Mouse (Mus musculus): ENCODE data around the gene Trpm1.

Gene Trpm1

DNA sequence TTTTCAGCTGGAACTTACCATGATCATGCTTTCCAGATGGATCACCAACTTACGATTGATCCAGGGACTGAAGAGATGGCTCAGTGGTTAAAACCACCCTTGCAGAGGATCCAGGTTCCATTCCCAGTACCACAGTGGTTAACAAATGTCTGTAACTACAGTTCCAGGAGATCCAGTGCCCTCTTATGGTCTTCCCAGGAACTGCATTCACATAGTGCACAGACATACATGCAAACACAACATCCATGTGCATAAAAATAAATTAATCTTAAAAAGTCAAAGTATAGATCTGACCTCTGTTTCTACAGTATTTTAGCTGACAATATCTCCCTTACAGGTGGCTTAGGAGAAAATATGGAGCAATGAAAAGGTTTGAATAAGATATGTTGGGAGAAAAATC, 77.4 kb downstream of the Trpm1 start:
- in situ Hi-C loops (cut with MboI): no loop called here

DNA sequence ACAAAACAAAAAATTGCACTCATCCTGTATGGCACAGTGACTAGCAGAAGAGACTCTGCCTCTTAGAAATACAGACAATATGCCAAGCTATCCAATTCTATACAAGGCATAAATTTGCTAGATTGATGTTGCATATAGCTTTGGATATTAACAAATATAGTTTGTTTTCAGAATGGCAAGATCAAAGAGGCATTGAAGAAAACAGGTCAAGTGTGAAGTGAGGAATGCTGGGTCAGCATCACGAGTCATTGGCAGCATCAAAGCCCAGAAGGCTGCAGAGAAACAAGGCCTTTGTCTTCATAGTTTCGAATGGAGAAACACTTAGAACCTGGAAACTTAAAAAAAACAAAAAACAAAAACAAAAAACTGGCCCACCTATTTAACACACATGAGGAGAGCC, 78.4 kb downstream of the Trpm1 start:
- in situ Hi-C loops (cut with MboI): no loop called here

DNA sequence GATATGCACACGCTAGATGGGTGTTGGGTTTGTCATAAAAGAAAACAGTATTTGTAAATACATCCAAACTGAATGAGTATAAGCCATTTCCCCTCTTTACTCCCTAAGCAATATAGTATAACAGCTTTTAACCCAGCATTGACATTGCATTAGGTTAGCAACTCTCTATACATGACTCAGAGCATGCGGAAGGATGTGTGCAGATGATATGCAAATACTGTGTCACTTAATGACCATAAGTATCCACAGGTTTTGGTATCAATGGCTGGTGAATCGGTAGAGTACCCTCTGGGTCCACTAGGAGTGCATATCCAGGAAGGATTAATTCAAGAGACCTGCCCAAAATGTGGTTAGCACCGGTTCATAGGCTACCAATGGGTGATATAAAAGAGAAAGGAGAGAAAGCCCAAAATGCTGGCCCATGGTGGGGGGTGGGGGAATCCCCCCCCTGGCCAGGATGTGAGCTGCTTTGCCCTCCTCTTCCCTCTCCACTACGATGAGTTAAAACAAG, 80.7 kb downstream of the Trpm1 start:
- in situ Hi-C loops (cut with MboI): no loop called here

DNA sequence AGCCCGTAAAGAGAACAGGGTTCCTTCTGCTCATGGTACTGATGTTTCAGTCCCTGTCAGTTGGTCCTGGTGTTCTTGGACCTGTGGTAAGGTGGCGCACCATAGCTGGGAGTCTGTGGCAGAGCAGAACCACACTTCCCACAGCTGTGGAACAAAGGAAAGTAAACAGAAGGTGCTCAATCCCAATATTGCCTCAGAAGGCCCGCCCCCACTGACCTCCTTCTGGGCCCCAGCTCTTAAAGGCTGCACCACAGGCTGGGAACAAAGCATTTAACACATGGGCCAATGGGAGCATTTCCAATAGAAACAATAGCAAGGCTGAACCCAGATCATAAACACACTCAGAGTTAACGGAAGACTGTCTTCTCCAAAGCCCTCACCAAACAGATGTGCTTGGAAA, 82.9 kb downstream of the Trpm1 start:
- in situ Hi-C loops (cut with MboI): no loop called here

DNA sequence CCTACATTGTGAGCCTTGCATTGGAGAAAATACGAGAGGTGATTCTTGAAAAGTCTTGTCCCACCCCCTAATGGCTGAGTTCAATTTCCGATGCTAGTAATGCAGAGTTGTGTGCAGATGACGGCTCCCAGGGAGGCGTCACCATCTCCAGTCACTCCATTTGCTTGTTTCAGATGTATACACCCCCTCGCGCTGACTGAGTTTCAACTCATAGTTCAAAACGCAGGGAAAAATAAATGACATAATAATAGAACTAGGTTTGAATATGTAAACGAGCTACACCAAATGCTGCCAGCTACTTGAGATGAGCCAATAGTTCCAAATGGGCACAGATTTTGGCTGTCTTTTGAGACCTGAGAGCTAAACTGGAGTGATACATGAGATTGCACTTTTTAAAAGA, 84.1 kb downstream of the Trpm1 start:
- in situ Hi-C loops (cut with MboI): no loop called here

DNA sequence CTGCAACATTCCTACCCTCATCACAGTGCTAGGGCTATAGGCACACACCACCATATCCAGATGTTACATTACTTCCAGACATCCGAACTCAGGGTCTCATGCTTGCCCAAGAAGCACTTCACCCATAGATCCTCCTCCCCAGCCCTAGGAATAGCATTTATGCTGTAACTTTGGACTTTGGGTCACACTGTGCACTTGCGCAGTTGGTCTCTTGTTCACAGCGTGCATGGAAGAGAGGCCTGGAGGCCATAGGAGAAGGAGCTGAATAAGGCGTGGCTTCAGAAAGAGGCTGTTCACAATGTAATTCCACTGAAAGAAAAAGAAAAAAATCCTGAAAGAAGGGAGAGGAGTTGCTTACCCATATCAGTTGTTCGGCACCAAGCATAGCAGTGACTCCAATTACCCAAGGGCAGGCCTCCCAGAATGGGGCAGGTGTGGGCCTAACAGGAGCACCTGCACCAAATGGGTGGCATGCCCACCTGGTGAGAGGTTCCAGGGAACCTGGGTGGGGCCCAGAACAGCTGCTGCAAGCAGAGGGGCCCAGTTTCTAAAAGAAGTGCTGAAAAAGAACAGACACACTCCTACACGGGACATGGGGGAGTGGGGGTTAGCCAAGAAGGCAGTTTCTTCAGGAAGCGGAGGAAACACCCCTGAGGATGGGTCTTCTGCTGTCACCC, 84.9 kb downstream of the Trpm1 start:
- in situ Hi-C loops (cut with MboI): no loop called here

DNA sequence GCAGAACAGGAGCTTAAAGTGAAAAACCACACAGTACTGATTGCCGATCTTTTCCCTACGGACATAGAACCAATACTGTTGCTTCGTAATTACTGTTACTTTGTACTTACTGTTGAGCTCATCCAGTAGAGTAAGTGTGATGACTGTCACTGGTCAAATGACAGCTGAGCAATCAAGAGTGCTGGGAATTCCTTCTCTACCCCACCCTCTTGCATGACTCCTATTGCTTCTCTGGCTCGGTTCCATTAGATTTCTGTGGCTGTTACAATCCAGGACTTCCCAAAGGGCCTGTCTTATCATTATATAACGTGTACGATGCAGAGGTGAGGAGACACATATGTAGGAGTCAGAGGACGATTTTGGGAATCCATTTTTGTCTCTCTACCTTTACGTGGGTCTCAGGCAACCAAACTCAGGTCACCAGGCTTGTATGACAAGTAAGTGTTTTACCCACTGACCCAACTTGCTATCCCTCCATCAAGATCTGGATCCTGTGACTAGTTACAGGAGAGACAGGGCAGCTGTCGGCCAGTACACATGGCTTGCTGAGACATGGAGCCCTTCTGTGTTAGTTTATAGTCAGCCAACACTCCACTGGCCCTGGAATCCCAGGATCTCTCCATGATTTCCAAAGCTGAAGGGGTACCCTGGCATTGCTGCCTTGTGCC, 85.6 kb downstream of the Trpm1 start:
- in situ Hi-C loops (cut with MboI): no loop called here

DNA sequence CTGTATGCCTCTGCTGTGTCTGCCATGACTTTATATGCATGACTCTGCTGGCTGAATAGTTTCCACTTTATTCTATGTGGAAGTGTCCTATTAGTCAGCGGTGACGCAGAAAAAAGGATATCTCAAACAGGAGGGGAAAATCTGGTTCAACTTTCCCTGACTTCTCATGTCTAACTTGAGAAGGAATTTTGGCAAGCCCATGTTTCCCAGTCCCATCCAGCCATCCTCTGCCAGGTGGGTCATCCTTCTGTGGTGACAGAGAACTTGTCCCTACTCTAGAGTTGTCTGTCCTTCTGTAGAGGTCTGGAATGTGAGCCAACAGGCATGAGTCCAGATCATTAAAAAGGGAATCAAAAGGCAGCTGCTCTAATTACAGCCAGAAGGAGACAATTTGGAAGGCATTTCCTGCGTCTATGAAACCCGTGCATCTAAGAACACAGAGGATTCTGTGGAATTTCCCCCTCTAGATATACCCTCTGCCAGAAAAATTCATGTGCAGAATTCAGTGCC, 86.2 kb downstream of the Trpm1 start:
- in situ Hi-C loops (cut with MboI): no loop called here

DNA sequence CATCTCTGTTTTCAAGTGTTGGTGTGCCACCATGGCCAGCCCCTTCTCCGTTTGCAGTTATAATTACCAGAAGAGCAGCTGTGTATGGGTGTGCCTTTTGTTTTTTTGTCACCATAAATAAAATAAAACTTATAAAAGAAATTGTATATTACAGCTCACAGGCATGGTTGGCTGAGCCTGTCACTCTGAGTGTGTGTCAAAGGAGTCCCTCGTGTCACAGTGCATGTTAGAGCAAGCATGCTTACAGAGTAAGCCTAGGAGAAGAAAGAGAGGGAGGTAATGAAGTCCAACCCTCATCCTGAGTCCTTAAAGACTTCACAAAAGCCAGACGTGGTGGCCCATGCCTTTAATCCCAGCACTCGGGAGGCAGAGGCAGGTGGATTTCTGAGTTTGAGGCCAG, 88.8 kb downstream of the Trpm1 start:
- in situ Hi-C loops (cut with MboI): no loop called here

DNA sequence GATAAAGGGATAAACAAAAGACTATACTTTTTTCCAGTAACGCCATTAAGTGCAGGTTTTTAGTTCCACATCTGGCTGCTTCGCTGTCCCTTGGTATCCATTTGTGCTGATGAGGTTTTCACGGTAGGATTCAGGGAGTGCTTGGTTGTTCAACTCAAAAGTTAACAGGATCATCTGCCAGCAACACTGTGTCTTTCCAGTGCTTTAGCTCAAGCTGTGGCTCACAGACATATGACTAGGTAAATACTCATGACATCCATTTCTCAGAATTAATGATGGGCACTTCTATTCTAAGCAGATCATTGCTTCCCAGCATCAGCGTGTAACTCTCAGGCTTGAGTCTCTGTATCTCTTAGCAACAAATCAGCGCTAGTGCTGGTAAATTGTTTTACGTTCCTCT, 90.7 kb downstream of the Trpm1 start:
- in situ Hi-C loops (cut with MboI): no loop called here

DNA sequence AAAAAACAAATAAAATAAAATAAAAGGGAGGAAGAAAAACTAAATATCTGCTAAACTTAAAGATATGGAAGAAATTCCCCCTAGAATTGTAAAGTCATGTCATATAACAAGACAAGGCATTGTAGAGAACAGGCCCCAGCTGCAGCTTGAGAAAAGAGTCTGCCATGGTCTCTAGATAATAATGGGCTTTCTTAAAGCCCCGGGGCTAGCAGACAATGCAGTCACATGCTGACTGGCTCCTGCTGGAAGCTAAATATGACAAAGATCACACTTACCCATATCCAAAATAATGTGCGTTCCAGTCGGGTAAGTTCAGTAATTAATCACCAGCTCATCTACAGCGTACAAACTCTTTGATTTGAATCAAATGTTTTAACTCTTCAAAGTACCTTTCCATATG, 93.1 kb downstream of the Trpm1 start:
- in situ Hi-C loops (cut with MboI): no loop called here

DNA sequence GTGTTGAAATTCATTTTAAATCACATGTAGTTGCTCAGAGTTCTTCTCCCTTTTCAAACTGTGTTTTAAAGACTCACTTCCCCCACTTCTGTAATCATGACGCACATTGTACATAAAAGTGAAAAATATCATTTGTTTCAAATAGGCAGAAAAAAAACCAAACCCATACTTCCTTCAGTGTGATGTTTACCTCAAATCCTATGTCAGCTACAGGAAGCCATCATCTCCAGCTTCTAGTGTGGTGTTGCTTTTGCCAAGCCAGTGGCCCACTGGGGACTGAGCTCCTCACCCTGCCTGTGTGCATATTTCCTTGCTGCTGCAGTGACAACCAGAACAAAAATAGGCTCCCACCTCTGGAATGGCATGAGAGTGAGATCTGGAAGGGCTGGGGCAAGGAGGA, 94.7 kb downstream of the Trpm1 start:
- in situ Hi-C loops (cut with MboI): no loop called here

DNA sequence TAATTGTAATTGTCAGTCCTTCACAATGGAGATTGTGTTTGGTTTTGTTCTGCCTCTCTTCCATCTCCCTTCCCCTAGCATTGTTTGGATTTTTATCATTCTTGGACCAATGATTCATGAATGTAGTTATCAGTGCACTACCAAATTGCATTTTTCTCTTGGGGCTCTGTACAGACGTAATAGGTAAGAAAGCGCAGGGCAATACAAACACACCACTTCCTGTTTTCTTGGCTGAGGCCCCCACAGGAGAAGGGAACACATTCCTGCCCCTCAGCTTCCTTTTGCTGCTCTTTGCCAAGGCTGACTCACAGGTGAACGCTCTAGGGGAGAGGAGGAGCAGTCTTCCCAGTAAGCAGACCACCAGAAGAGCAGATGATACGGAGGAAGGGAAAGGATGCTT, 96.1 kb downstream of the Trpm1 start:
- in situ Hi-C loops (cut with MboI): no loop called here

DNA sequence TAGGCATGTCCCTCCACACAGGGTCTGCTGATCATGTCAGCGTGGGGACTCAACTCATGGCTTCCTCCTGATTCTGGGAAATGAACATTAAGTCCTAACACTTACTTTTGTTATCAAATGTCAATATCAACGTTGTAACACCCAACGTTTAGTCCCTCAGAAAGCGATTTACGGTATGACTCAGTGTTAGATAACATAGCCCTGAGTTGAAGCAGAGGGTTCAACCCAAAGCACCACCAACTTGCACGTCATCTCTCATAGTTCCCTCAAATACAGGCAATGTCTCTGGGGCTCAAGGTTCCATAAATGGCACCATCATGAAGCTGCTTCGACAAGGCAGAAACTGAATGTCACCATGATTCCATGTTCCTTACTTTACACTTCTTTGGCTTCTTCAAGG, 96.8 kb downstream of the Trpm1 start:
- in situ Hi-C loops (cut with MboI): no loop called here

DNA sequence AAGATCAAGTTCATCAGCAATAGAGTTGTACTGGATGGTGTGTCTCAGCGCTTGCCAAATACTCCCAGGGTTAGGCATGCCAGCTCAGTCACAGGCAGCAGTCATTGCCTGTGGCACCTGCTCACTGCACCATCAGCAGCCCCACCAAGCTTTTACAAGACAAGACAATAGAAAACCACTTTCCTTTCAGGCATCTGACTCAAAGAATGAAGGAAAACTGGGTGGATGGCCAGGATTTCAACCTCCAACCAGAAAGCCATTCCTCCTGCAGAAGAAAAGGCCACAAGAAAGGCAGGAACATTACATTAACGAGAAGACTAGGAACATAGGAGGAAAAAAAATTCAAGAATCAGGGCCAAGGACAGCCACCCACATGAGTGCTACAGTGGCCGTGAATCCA, 100.1 kb downstream of the Trpm1 start:
- in situ Hi-C loops (cut with MboI): no loop called here

DNA sequence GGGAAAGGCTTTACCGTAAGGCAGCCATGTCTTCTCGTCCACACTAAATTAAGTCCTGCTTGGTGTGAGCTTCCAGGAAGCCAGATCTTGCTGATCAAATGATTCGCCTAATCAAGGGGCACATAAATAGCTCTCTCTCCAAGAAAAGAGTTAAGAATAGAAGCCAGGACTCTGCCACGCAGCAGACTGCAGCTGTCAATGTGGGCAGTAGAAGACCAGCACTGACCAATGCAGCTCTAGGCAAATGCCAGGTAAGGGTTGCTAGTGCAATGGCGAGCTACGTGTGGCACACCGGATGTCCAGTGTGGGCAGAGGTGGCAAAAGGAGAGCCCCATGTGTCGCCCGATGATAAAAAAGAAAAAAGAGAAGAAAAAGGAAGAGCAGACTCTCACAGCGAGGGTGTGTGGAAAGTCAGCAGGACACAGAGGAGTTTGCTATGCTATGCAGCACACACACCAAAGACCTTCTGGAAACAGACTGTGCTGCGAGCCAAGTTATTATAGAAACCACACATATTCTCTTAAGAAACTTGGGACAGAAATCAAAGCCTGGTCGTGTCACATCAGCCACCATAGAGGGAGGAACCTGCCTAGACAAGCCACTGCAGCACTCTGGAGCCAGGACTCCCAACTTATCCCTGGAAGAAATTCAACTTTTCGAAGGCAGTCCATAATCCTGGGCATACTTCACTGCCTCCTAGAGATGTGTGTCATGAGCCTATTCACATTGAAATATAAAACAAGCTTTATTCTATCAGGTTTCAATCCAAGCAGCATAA, 112.1 kb downstream of the Trpm1 start:
- in situ Hi-C loops (cut with MboI): no loop called here

DNA sequence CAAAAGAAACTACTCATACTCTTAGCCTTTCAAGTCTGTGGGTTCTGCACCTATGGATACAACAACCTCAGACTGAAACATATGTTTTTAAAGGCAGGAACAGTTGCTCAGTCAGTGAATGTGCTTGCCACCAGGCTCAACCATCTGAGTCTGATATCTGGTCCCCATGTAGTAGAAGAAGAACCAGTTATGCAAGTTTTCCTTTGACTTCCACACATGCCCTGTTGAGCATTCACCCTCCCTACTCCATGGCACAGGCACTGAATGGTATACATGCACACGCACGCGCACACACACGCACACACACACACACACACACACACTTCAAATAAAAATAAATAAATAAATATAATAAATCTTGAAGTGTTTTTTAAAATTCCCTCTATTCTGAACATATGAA, 113.0 kb downstream of the Trpm1 start:
- in situ Hi-C loops (cut with MboI): no loop called here

DNA sequence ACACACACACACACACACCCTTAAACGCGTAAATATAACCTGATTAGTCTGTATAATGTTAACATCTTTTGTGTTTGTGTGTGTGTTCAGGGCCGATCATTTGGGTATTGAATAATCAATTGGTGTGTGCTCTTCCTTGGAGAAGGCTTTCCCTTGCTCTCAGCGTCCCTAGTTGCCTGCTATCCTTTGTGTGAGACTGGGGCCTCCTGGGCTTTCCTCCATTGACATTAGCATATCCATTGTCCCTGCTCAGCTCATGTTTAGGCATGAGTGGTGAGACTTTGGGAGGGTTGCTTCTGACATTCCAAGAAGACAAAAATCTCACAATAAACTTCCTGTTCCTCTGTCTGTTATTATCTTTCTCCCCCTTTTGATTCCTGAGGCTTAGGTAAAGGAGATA, 118.3 kb downstream of the Trpm1 start:
- in situ Hi-C loops (cut with MboI): no loop called here

DNA sequence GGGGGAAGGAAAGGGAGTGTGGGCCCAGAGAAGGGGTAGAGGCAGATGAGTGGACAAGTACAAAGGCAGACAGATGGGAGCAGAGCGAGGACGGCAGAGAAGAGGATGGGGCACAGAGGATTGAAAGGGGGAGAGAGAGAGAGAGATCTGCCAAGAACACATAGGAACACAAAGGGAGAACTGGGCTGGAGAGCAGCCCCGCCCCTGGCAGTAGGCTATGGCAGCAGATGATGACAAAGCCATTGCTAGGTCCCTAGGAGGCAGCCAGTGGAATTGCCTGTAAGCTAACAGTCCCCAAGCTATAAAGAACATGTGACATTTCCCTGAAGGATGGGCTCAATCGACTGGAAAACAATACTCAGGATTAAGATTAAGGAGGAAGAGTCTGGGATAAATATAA, 121.9 kb downstream of the Trpm1 start:
- in situ Hi-C loops (cut with MboI): no loop called here

DNA sequence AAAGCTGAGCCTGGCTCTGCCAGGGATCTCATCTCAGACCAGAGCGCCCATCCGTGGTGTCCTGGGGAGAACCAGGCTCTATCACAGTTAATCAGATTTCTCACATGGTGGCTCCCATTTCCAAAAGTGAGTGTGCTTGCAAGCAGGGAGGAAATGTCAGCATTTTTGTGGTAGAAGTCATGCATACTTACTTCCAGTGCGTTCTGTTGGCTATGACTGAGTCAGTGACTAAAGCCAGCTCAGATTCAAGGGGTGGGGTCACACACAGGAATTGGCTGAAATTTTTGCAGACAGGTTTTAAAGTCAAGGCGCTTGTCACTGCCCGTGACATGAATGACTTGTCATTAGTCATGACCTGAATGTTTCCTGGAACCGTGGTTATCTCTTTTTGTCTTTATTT, 123.3 kb downstream of the Trpm1 start:
- in situ Hi-C loops (cut with MboI): no loop called here

DNA sequence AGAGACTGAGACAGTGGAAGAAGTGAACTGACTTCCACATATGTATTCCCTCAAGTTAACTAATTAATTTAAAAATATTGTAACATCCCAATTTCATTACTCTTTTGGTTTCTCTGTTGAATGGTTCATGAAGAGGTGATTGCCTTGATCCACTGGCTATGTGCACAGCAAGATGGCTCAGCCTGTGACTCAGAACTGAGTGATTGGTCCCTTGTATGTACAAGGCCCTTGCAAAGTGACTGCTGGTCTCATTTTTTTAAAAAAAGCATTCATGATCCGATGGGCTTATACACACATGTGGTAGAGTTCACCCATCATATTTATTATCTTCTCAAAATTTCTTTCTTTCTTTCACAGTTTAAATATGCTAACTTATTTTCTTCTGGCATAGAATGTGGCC, 124.9 kb downstream of the Trpm1 start:
- in situ Hi-C loops (cut with MboI): no loop called here

DNA sequence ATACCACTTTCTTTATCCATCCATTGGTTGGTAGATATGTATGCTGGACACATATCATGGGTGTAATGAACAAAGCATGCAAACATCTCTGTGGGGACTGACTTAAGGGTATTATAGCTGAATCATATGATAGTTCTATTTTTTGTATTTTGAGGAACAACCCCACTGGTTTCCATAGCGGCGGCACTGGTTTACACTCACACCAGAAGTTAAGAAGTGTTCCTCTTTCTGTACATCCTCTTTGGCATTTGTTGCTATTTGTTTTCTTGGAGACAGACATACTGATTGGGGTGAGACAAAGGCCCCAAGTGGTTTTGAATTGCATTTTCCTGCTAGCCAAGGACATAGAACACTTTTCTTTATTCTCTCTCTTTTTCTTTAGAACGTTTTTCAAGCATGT, 125.9 kb downstream of the Trpm1 start:
- in situ Hi-C loops (cut with MboI): no loop called here

DNA sequence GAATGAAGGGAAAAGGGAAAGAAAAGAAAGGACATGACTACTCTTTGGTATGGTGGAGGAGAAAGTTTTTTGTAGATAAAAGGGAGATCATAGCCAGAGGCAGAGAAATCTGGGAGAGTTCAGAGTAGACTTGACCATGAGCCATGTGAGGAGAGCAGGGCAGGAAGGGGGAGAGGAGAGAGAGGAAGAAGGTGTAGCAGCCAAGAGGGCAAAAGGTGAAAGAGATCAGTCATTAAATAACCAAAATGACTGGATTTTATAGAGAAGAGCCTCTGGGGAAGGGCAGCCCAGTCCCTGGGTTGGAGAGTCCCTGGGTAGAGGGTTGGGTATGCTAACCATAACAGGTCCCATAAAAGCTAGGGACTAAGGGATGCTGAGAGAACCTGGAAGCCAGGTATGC, 132.9 kb downstream of the Trpm1 start:
- in situ Hi-C loops (cut with MboI): no loop called here

Measured in mature B cell (primary cell).